Mouse (Mus musculus) midbrain, embryonic 15.5 days (tissue): Measurements from ENCODE around the gene Slc7a5. TPM values are rescaled to one million over a fixed set of nuclear protein-coding genes. Genes with fewer than 3 reads are reported as not detected.

ENCODE experiments used
- ATAC-seq: fragments of 200-750 bp; cut with Nextera tagmentation; replicated peaks from 2 replicates; pipeline ENCODE4 v1.8.0; 2017; ENCODE audit warnings: moderate TSS enrichment
- H3K27ac ChIP-seq: fragments of 300-500 bp; sonication (generic); 2 replicates; pipeline ENCODE4 v1.5.1; 2015; ENCODE audit warnings: mild to moderate bottlenecking, inconsistent platforms
- H3K27me3 ChIP-seq: fragments of 300-500 bp; sonication (generic); replicated peaks from 2 replicates; pipeline ENCODE4 v1.6.1; 2015; ENCODE audit warnings: inconsistent platforms
- H3K36me3 ChIP-seq: fragments of 300-500 bp; sonication (generic); replicated peaks from 2 replicates; pipeline ENCODE4 v1.6.1; 2015; ENCODE audit warnings: inconsistent platforms
- H3K4me1 ChIP-seq: fragments of 300-500 bp; sonication (generic); 2 replicates; pipeline ENCODE4 v1.6.1; 2015; ENCODE audit warnings: inconsistent platforms
- H3K4me2 ChIP-seq: fragments of 300-500 bp; sonication (generic); 2 replicates; pipeline ENCODE4 v1.6.1; 2015; ENCODE audit warnings: inconsistent platforms, mild to moderate bottlenecking, moderate library complexity
- H3K4me3 ChIP-seq: fragments of 300-500 bp; sonication (generic); 2 replicates; pipeline ENCODE4 v1.5.1; 2015; ENCODE audit warnings: mild to moderate bottlenecking, inconsistent platforms
- H3K9ac ChIP-seq: fragments of 300-500 bp; sonication (generic); 2 replicates; pipeline ENCODE4 v1.6.1; 2015; ENCODE audit warnings: mild to moderate bottlenecking, inconsistent platforms
- H3K9me3 ChIP-seq: fragments of 300-500 bp; sonication (generic); 2 replicates; pipeline ENCODE4 v1.6.1; 2016; ENCODE audit warnings: inconsistent platforms
- WGBS: fragments of 180-500 bp; shearing (Covaris S2); methylation state at CpG from one replicate; pipeline ENCODE4 v1.1.7; 2015; ENCODE audit warnings: mixed read lengths; 5-methylcytosine and 5-hydroxymethylcytosine counted together
- polyA plus RNA-seq: library from polyadenylated mRNA; unstranded; fragments of >200 nt; fragmentation: Nextera tagmentation; extraction: Ambion mirVana; gene quantifications from 2 replicates; pipeline ENCODE4 v1.2.1, GENCODE M21; 2015

Gene Slc7a5
- polyA plus RNA-seq, 1 experiment from 2014 or later: 55.5 TPM

GRCm38 (mm10) chr8:121832503-121832902, 75.0 kb downstream of the Slc7a5 start:
- Histone ChIP-seq H3K27me3 (no peaks in the 10 kb centered on the region), H3K27ac (no peak overlapping the region), H3K9me3 (no peaks in the 10 kb centered on the region), H3K4me3 (no peak overlapping the region), H3K4me1 (peaks cover 22% of the 10 kb centered on the region), H3K36me3 (no peaks in the 10 kb centered on the region), H3K4me2 (no peak overlapping the region), H3K9ac (no peak overlapping the region)
- ATAC-seq: no peak
- 19% methylated on average over 6 of the region's 6 CpGs for WGBS

DNA sequence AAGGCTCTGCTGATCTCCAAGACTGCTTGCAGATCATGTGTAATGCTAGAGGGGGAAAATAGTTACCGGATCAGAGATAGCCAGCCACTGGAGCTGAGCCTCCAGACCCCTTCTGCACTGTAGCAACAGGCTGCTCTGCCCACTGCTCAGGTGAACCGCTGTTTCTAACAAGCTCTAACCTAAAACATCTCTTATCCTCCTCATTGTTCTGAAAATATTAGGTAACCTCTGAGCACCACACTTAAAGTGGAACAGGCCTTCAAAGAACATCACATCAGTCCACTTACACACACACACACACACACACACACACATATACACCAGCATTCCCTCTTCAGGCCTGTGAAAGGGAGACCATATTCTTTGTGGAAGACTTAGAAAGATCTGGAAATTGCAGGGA, 75.4 kb downstream of the Slc7a5 start:
- Histone ChIP-seq H3K4me1 (peaks cover 22% of the 10 kb centered on the region), H3K27ac (no peak overlapping the region), H3K36me3 (no peaks in the 10 kb centered on the region), H3K27me3 (no peaks in the 10 kb centered on the region), H3K4me2 (no peak overlapping the region), H3K9ac (no peak overlapping the region), H3K4me3 (no peak overlapping the region), H3K9me3 (no peaks in the 10 kb centered on the region)
- ATAC-seq: no peak
- WGBS: 73% methylated on average over 2 of the region's 2 CpGs

Other genes starting within 250 kb of the Slc7a5 start
- 111 and 114 TPM in 2 replicates for gene Jph3, start 178.1 kb downstream of the Slc7a5 start, polyA plus RNA-seq
- 49.6 and 52.3 TPM in 2 replicates for gene Klhdc4, start 78.1 kb downstream of the Slc7a5 start, polyA plus RNA-seq
- 0.36 and 0.41 TPM in 2 replicates for gene Car5a, start 37.2 kb upstream of the Slc7a5 start, polyA plus RNA-seq
- 54.6 and 61.9 TPM in 2 replicates for gene Banp, start 42.1 kb upstream of the Slc7a5 start, polyA plus RNA-seq